Comparison of ENCODE assay signal across 23 mouse cellular contexts in genomic region chr5:64452668-64453334, GRCm38 (mm10).
DNase-seq lines count a peak whose midpoint lies in the region; ATAC-seq and TF ChIP-seq lines count a peak whose summit lies in the region.
"Had no signal": no experiment of that assay in that cellular context is flagged by ENCODE, and none has a peak within 500 bp of the region (broad histone marks: within the 10 kb centered on the region; RNA-seq: fewer than 3 reads in every experiment).

No protein-coding gene starts in this region.

- H3K27me3 ChIP-seq in midbrain, postnatal 0 days (ENCODE audit: insufficient read depth, low read length): no peaks in the 10 kb centered on the region
- no peaks in the 10 kb centered on the region for H3K27me3 ChIP-seq in midbrain, embryonic 14.5 days (ENCODE audit: control insufficient read depth, insufficient read depth, low read length)
- H3K27me3 ChIP-seq: kidney, embryonic 15.5 days; limb, embryonic 12.5 days; midbrain, embryonic 12.5 days; neural tube, embryonic 13.5 days had no signal

- no peaks in the 10 kb centered on the region for H3K36me3 ChIP-seq in midbrain, postnatal 0 days (ENCODE audit: insufficient read depth, low read length)
- no peaks in the 10 kb centered on the region for H3K36me3 ChIP-seq in midbrain, embryonic 14.5 days (ENCODE audit: control insufficient read depth, insufficient read depth, low read length)
- H3K36me3 ChIP-seq: hindbrain, embryonic 10.5 days; kidney, embryonic 15.5 days; limb, embryonic 12.5 days; liver, embryonic 15.5 days; midbrain, embryonic 12.5 days; neural tube, embryonic 13.5 days had no signal

- no peak for TF ChIP-seq CTCF in midbrain, postnatal 0 days (IDR thresholded peaks at IDR 0.05)
- no peak for TF ChIP-seq CTCF in brain, embryonic 14.5 days (IDR thresholded peaks at IDR 0.05; ENCODE audit: borderline replicate concordance, extremely low read depth, insufficient read depth, insufficient read length)

- H3K9ac ChIP-seq in midbrain, postnatal 0 days (replicated peaks; ENCODE audit: low read length, poor library complexity, severe bottlenecking): no peak overlapping the region
- H3K9ac ChIP-seq in midbrain, embryonic 14.5 days (replicated peaks; ENCODE audit: low read length): no peak overlapping the region
- H3K9ac ChIP-seq: kidney, embryonic 15.5 days; limb, embryonic 12.5 days; liver, embryonic 15.5 days; midbrain, embryonic 12.5 days; neural tube, embryonic 13.5 days had no signal

- no peak overlapping the region for H3K4me3 ChIP-seq in midbrain, postnatal 0 days (ENCODE audit: low read depth, low read length)
- no peak overlapping the region for H3K4me3 ChIP-seq in midbrain, embryonic 14.5 days (replicated peaks; ENCODE audit: low read depth, low read length)
- H3K4me3 ChIP-seq: hindbrain, embryonic 10.5 days; kidney, embryonic 15.5 days; limb, embryonic 12.5 days; liver, embryonic 15.5 days; midbrain, embryonic 12.5 days; neural tube, embryonic 13.5 days had no signal

- 25% methylated on average over 1 of the region's 1 CpGs for WGBS in midbrain, postnatal 0 days
- WGBS in midbrain, embryonic 14.5 days: 32% methylated on average over 1 of the region's 1 CpGs

- ATAC-seq in frontal cortex, adult (ENCODE audit: low TSS enrichment): peak; percentile 52; the same call in 1 of the 2 replicates
- no peak for ATAC-seq in midbrain, postnatal 0 days (ENCODE audit: low FRiP score)
- no peak for ATAC-seq in midbrain, embryonic 14.5 days (ENCODE audit: low FRiP score, low TSS enrichment)
- ATAC-seq: activated CD4-positive, CD25-positive, alpha-beta regulatory T cell, adult 4 months; intestine, embryonic 16.5 days; lung, postnatal 0 days had no signal

- H3K4me2 ChIP-seq in midbrain, postnatal 0 days (ENCODE audit: low read depth, low read length, poor library complexity, severe bottlenecking): no peak overlapping the region
- H3K4me2 ChIP-seq in midbrain, embryonic 14.5 days (ENCODE audit: low read length): no peak overlapping the region
- H3K4me2 ChIP-seq: kidney, embryonic 15.5 days; limb, embryonic 12.5 days; liver, embryonic 15.5 days; midbrain, embryonic 12.5 days; neural tube, embryonic 13.5 days had no signal

- H3K9me3 ChIP-seq in midbrain, postnatal 0 days (ENCODE audit: low read length): no peaks in the 10 kb centered on the region
- H3K9me3 ChIP-seq in midbrain, embryonic 14.5 days (ENCODE audit: control insufficient read depth, low read length): no peaks in the 10 kb centered on the region
- H3K9me3 ChIP-seq: hindbrain, embryonic 10.5 days; kidney, embryonic 15.5 days; limb, embryonic 12.5 days; liver, embryonic 15.5 days; midbrain, embryonic 12.5 days; neural tube, embryonic 13.5 days had no signal

- no peak for TF ChIP-seq POLR2A in brain, embryonic 14.5 days (IDR thresholded peaks at IDR 0.05; ENCODE audit: borderline replicate concordance, extremely low read depth, insufficient read depth, insufficient read length, poor library complexity, severe bottlenecking)

- no peak overlapping the region for H3K27ac ChIP-seq in midbrain, postnatal 0 days (ENCODE audit: low read depth, low read length)
- no peak overlapping the region for H3K27ac ChIP-seq in midbrain, embryonic 14.5 days (replicated peaks; ENCODE audit: low read depth, low read length)
- H3K27ac ChIP-seq: hindbrain, embryonic 10.5 days; kidney, embryonic 15.5 days; limb, embryonic 12.5 days; liver, embryonic 15.5 days; midbrain, embryonic 12.5 days; neural tube, embryonic 13.5 days had no signal

- DNase-seq in frontal cortex, postnatal 10 days (ENCODE audit: low spot score in 2 of 2): no peak
- DNase-seq in midbrain, postnatal 0 days (ENCODE audit: low spot score): peak; percentile 62
- DNase-seq in midbrain, embryonic 14.5 days: no peak
- DNase-seq in brain, embryonic 14.5 days (ENCODE audit: low read depth): peak; percentile 58
- peak; percentile 8 for DNase-seq in telencephalon, adult 2 months (ENCODE audit: low read depth, low spot score)
- no peak for DNase-seq in urinary bladder, adult 2 months (ENCODE audit: low spot score)
- DNase-seq in left cerebral cortex, adult 9 months (ENCODE audit: low spot score in 2 of 2): no peak
- DNase-seq: adrenal gland, postnatal 14 days; cerebellum, adult 8-10 months; gastrocnemius, postnatal 36 days; right cerebral cortex, postnatal 14 days; spleen, adult 18-20 months; thymus, postnatal 14 days had no signal

- H3K4me1 ChIP-seq in midbrain, postnatal 0 days (ENCODE audit: insufficient read depth, low read length): no peaks in the 10 kb centered on the region
- H3K4me1 ChIP-seq in midbrain, embryonic 14.5 days (ENCODE audit: control insufficient read depth, insufficient read depth, low read length): no peaks in the 10 kb centered on the region
- H3K4me1 ChIP-seq: limb, embryonic 12.5 days; liver, embryonic 15.5 days had no signal

Comparison
In these comparisons a context has a peak if more than half of its experiments do, and no peak if none do; other contexts are left out.
1. DNase-seq: peak in midbrain, postnatal 0 days (single experiment), brain, embryonic 14.5 days (single experiment) and telencephalon, adult 2 months (single experiment); none in frontal cortex, postnatal 10 days (0 of 2), midbrain, embryonic 14.5 days (single experiment), urinary bladder, adult 2 months (single experiment) and left cerebral cortex, adult 9 months (0 of 2).